Mouse (Mus musculus): ENCODE data around the gene Smarcd1.
"Not testable (repeated sequence)": the region's sequence is repeated elsewhere in the genome, so short reads cannot be mapped to it uniquely, and the experiment has no call there.

The Smarcd1 gene

GRCm38 (mm10) chr15:99684156-99684555, 17.8 kb upstream of the Smarcd1 start:
- no peak for DNase-seq (ENCODE audit: low read depth)

- DNase-seq (ENCODE audit: low read depth), result peak; percentile 77
These were observed 13.2 kb upstream of the Smarcd1 start for GRCm38 (mm10) chr15:99688712-99689111.

GRCm38 (mm10) chr15:99690924-99691323, 11.0 kb upstream of the Smarcd1 start:
- no peak for DNase-seq (ENCODE audit: low read depth)

- no peak for DNase-seq (ENCODE audit: low read depth)
These were observed 10.0 kb upstream of the Smarcd1 start for GRCm38 (mm10) chr15:99691976-99692375.

- no peak for DNase-seq (ENCODE audit: low read depth)
These were observed 4.6 kb upstream of the Smarcd1 start for GRCm38 (mm10) chr15:99697309-99697708.

- no peak for DNase-seq (ENCODE audit: low read depth)
These were observed 3.3 kb upstream of the Smarcd1 start for GRCm38 (mm10) chr15:99698533-99699085.

GRCm38 (mm10) chr15:99699715-99700114, 2.2 kb upstream of the Smarcd1 start:
- DNase-seq (ENCODE audit: low read depth), result no peak

GRCm38 (mm10) chr15:99700219-99701106, 1.5 kb upstream of the Smarcd1 start:
- DNase-seq (ENCODE audit: low read depth), result no peak

- DNase-seq (ENCODE audit: low read depth), result not testable (repeated sequence)
These were observed 310 bp upstream of the Smarcd1 start for GRCm38 (mm10) chr15:99701640-99701998.

GRCm38 (mm10) chr15:99703104-99703503, 1.2 kb downstream of the Smarcd1 start:
- DNase-seq (ENCODE audit: low read depth), result no peak

GRCm38 (mm10) chr15:99703676-99704040, 1.7 kb downstream of the Smarcd1 start:
- DNase-seq (ENCODE audit: low read depth), result no peak

- DNase-seq (ENCODE audit: low read depth), result no peak
These were observed 2.2 kb downstream of the Smarcd1 start for GRCm38 (mm10) chr15:99704041-99704681.

- DNase-seq (ENCODE audit: low read depth), result no peak
These were observed 3.0 kb downstream of the Smarcd1 start for GRCm38 (mm10) chr15:99704881-99705280.

GRCm38 (mm10) chr15:99705440-99706048, 3.6 kb downstream of the Smarcd1 start, which contains the start of gene Gm17349:
TSS of gene Gm17349 (minus strand) at chr15:99705490.
- peak; percentile 81 for DNase-seq (ENCODE audit: low read depth)

GRCm38 (mm10) chr15:99708176-99708575, 6.2 kb downstream of the Smarcd1 start:
- no peak for DNase-seq (ENCODE audit: low read depth)

GRCm38 (mm10) chr15:99710221-99711190, 8.6 kb downstream of the Smarcd1 start:
- DNase-seq (ENCODE audit: low read depth), result no peak

GRCm38 (mm10) chr15:99711491-99711890, 9.6 kb downstream of the Smarcd1 start:
- DNase-seq (ENCODE audit: low read depth), result no peak

- DNase-seq (ENCODE audit: low read depth), result no peak
These were observed 11.0 kb downstream of the Smarcd1 start for GRCm38 (mm10) chr15:99712666-99713559.

- DNase-seq (ENCODE audit: low read depth), result no peak
These were observed 11.6 kb downstream of the Smarcd1 start for GRCm38 (mm10) chr15:99713569-99713968.

- DNase-seq (ENCODE audit: low read depth), result no peak
These were observed 12.3 kb downstream of the Smarcd1 start for GRCm38 (mm10) chr15:99714206-99714605.

All from 416B (cell line).